Mouse (Mus musculus): ENCODE results near the gene Rerg.
A peak's percentile ranks its signal among the peaks of the same experiment; 100 is the strongest.

The Rerg gene

GRCm38 (mm10) chr6:137131349-137131748 is 38.9 kb downstream of the Rerg start:
- no peak for DNase-seq (ENCODE audit: low read depth, low spot score)

- no peak for DNase-seq (ENCODE audit: low read depth, low spot score)
Observed at GRCm38 (mm10) chr6:137126861-137127260, 43.4 kb downstream of the Rerg start.

DNA sequence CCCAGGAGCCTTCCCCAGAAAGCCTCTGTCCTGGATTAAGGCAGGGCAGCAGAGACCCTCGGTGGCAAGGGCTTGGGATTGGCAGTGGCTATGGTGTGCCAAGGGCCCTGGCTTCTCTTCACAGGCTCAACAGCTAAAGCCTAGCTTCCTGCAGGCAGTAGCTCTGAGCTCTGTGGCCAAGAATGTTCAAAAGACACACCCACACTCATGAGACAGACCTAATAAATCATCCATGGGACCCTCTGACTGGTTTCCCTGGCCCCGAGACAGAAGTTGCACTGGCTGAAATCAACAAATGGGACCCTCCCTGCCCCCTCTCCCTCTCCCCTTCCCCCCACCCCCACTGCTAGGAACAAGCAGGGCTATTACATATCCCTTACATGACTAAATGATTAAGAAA is 44.1 kb downstream of the Rerg start:
- DNase-seq (ENCODE audit: low read depth, low spot score) = no peak

- no peak for DNase-seq (ENCODE audit: low read depth, low spot score)
Observed at GRCm38 (mm10) chr6:137125433-137125832, 44.9 kb downstream of the Rerg start.

GRCm38 (mm10) chr6:137125006-137125405 is 45.3 kb downstream of the Rerg start:
- DNase-seq (ENCODE audit: low read depth, low spot score) = no peak

GRCm38 (mm10) chr6:137116849-137117473 is 53.3 kb downstream of the Rerg start:
- no peak for DNase-seq (ENCODE audit: low read depth, low spot score)

DNA sequence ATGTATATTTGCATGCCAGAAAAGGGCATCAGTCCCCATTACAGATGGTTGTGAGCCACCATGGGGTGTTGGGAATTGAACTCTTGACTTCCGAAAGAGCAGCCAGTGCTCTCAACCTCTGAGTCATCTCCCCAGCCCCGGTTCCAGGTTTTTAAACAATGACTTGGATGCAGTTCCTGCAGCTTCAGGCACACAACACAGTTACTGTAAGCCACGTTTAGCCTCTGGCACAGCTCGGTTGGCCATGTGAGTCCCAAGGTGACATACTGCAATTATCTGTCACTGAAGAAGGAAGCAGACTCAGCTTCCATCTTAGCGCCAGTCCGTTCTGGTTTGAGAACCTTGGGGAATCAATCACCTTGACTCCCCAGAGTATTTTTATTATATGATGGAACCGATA is 55.4 kb downstream of the Rerg start:
- no peak for DNase-seq (ENCODE audit: low read depth, low spot score)

DNA sequence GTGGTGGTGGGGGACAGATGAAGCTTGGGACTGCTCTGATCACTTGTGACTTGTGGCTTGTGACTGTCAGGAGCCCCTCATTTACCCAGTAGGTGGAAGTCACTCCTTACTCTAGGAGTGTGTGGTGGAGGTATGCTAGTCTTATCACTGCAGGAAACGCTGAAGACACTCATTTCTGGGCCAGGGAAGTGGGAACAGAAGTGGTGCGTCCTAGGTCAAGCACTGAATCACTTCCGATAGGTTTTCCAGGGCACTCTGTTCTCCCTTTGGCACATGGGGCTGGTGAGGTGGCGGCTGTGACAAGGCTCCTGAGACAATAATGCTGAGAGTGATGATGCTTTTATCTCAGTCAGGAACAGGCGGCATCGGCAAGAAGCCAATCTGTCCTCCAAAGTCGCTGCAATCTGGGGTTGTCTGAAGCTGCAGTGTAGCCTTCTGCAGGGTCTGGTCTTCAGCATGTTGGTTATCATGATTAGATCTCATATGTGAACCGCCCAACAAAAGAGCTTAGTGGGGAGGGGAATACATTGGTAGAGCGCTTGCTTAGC is 59.0 kb downstream of the Rerg start:
- DNase-seq (ENCODE audit: low read depth, low spot score) = no peak

DNA sequence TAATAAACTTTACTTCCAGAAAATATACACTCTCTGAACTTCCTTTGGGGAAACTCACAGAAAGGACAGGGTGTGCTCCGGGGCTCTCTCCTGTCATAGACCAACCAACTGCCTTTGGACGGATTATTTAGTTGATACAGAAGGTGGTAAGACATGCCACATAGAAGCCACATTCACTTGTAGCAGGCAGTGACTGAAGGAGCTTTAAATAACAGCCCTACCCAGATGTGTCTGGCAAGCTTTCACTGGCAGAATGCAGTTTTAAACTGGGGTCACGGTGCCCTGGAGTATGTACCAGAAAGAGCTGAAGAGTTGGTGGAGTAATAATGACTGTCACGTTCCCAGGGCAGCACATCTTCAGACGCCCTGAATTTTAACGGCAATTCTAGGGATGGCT is 59.5 kb downstream of the Rerg start:
- DNase-seq (ENCODE audit: low read depth, low spot score) = no peak

- DNase-seq (ENCODE audit: low read depth, low spot score) = no peak
Observed at GRCm38 (mm10) chr6:137109811-137110777, 60.2 kb downstream of the Rerg start.

GRCm38 (mm10) chr6:137105285-137105684 is 65.0 kb downstream of the Rerg start:
- DNase-seq (ENCODE audit: low read depth, low spot score) = no peak

DNA sequence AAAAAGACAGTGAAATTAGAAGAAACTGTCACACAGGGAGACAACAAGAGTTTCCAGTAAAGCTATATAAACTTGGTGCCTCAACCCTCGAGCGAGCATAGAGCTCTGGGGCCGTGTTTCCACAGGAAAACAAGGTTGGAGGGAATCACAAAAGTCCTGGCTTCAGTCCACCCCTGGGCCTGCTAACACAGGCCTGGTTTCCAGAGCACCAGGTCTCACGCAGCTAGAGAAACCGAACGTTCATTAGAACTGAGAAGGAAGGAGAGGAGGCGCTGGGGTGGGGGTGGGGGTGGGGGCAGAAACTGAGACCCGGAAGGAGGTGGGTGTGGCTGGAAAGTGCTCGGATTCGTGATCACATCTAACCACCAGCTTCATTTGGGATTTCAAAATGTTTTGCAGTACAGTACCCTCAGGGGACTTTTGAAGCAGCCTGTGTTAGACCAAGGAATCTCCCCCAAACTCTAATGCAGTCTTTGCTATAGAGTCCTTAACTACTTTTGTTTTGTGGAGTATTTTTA is 67.6 kb downstream of the Rerg start:
- peak; percentile 9 for DNase-seq (ENCODE audit: low read depth, low spot score)

GRCm38 (mm10) chr6:137101886-137102661 is 68.2 kb downstream of the Rerg start:
- DNase-seq (ENCODE audit: low read depth, low spot score) = no peak

DNA sequence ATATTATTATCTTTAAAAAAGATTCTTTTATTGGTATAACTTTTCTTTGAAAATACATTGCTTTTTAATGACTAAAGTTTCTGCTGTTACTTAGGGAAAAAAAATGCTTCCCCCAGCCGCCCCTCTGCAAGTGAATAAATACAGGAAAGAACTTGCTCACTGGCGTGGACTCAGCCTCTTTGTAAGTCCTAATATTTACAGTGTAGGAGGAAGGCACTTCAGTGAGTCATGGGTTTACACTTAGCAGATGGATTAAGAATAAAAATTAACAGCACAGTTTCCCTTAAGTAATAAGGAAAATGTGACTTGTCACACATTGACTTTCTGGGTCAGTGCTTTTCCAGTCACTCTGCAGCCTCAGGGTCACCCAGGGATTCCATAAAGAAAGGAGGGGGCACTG is 70.0 kb downstream of the Rerg start:
- DNase-seq (ENCODE audit: low read depth, low spot score) = no peak

- DNase-seq (ENCODE audit: low read depth, low spot score) = peak; percentile 39
Observed at GRCm38 (mm10) chr6:137098232-137099191, 71.8 kb downstream of the Rerg start.

- no peak for DNase-seq (ENCODE audit: low read depth, low spot score)
Observed at GRCm38 (mm10) chr6:137094475-137094874, 75.8 kb downstream of the Rerg start.

GRCm38 (mm10) chr6:137088469-137088868 is 81.8 kb downstream of the Rerg start:
- no peak for DNase-seq (ENCODE audit: low read depth, low spot score)

DNA sequence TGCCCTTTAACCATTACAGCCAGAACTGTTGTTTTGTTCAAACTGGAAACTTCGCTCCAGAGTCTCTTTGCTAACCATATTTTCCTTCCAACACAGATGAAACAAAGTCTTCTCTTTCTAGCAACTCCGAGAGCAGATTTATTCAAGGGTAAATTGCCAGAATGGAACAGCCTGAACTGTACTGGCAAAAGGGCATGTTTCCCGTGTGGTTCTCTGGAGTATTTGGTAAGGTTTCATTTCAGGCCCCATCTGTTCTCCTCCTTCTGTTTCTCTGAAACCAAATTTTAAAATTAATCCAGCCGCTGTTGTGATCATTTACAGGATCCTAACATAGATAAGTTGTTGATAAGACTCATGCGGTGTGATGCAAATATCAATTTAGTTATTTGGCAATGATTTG is 82.3 kb downstream of the Rerg start:
- no peak for DNase-seq (ENCODE audit: low read depth, low spot score)

- DNase-seq (ENCODE audit: low read depth, low spot score) = no peak
Observed at GRCm38 (mm10) chr6:137087470-137087869, 82.8 kb downstream of the Rerg start.

DNA sequence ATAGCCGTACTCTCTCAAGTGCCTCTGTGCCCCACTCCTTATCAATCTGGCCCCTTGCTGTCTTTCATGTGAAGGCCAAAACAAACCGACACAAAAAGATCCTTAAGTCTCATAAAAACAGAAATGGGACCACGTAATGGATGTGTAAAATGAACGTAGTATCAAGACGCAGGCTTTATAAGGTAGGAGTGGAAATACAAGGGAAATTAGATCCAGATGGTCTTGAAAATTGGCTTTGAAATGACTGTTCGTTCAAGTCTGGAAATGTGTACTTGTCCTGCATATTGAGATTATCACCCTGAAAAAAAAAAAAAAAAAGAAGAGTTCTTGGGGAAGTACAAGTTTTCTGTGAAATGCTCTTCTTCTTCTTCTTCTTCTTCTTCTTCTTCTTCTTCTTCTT is 90.6 kb downstream of the Rerg start:
- DNase-seq (ENCODE audit: low read depth, low spot score) = no peak

DNA sequence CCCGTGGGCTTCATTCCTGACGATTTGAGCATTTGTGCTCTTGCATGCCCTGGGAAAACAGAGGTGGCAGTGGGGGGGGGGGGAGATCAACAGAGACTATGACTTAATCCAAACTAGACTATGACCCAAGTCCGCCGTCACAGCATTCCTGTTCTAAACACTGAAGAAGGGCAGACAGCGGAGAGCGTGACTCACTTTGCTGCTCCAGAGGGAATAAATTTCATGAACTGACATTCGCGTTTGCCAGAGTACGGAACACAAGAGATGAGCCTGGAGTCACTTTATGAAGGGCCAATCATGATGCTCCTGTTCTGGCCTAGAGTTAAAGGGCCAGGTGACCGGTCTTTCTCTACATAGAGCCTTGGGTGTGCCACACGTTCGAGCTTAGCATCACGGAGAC is 93.6 kb downstream of the Rerg start:
- DNase-seq (ENCODE audit: low read depth, low spot score) = no peak

Measured in CD4-positive, CD25-positive, alpha-beta regulatory T cell, adult 2 months (primary cell).